Mouse (Mus musculus): Measurements from ENCODE around the gene Olfr71.

Gene Olfr71

GRCm38 (mm10) chr4:43709869-43710268 is at the start of gene Olfr71:
Gene Olfr71 (minus strand): TSS chr4:43710255.
- no peak for DNase-seq (ENCODE audit: low spot score)

GRCm38 (mm10) chr4:43757213-43757612 is 47.2 kb upstream of the Olfr71 start:
- DNase-seq (ENCODE audit: low spot score): no peak

- DNase-seq (ENCODE audit: low spot score): no peak
Measured at GRCm38 (mm10) chr4:43745187-43745586, 35.1 kb upstream of the Olfr71 start.

GRCm38 (mm10) chr4:43743099-43743498 is 33.0 kb upstream of the Olfr71 start:
- no peak for DNase-seq (ENCODE audit: low spot score)

GRCm38 (mm10) chr4:43742637-43743036 is 32.6 kb upstream of the Olfr71 start:
- no peak for DNase-seq (ENCODE audit: low spot score)

- peak; percentile 72 for DNase-seq (ENCODE audit: low spot score)
Measured at GRCm38 (mm10) chr4:43741526-43741925, 31.5 kb upstream of the Olfr71 start.

- DNase-seq (ENCODE audit: low spot score): no peak
Measured at GRCm38 (mm10) chr4:43738989-43739674, 29.1 kb upstream of the Olfr71 start.

- DNase-seq (ENCODE audit: low spot score): no peak
Measured at GRCm38 (mm10) chr4:43737144-43737543, 27.1 kb upstream of the Olfr71 start.

- DNase-seq (ENCODE audit: low spot score): no peak
Measured at GRCm38 (mm10) chr4:43733186-43733585, 23.1 kb upstream of the Olfr71 start.

GRCm38 (mm10) chr4:43732171-43732570 is 22.1 kb upstream of the Olfr71 start:
- no peak for DNase-seq (ENCODE audit: low spot score)

GRCm38 (mm10) chr4:43730750-43731297 is 20.8 kb upstream of the Olfr71 start:
- DNase-seq (ENCODE audit: low spot score): no peak

GRCm38 (mm10) chr4:43729794-43730550 is 19.9 kb upstream of the Olfr71 start, which contains the start of gene Spaar:
Gene Spaar (plus strand): TSS chr4:43730034.
- no peak for DNase-seq (ENCODE audit: low spot score)

- DNase-seq (ENCODE audit: low spot score): no peak
Measured at GRCm38 (mm10) chr4:43729126-43729525, 19.1 kb upstream of the Olfr71 start.

GRCm38 (mm10) chr4:43728576-43728954 is 18.5 kb upstream of the Olfr71 start:
- DNase-seq (ENCODE audit: low spot score): no peak

- no peak for DNase-seq (ENCODE audit: low spot score)
Measured at GRCm38 (mm10) chr4:43727718-43728575, 17.9 kb upstream of the Olfr71 start.

GRCm38 (mm10) chr4:43726995-43727394 is 16.9 kb upstream of the Olfr71 start, which contains the start of gene Hrct1:
Gene Hrct1 (plus strand): TSS chr4:43727188.
- peak; percentile 79 for DNase-seq (ENCODE audit: low spot score)

GRCm38 (mm10) chr4:43726228-43726993 is 16.4 kb upstream of the Olfr71 start:
- DNase-seq (ENCODE audit: low spot score): no peak

GRCm38 (mm10) chr4:43724764-43725163 is 14.7 kb upstream of the Olfr71 start:
- DNase-seq (ENCODE audit: low spot score): no peak

- DNase-seq (ENCODE audit: low spot score): no peak
Measured at GRCm38 (mm10) chr4:43722191-43722590, 12.1 kb upstream of the Olfr71 start.

- no peak for DNase-seq (ENCODE audit: low spot score)
Measured at GRCm38 (mm10) chr4:43720491-43721228, 10.6 kb upstream of the Olfr71 start.
